Mouse (Mus musculus): ENCODE measurements around the gene Cmc2. TPM values are rescaled to one million over a fixed set of nuclear protein-coding genes. Genes with fewer than 3 reads are reported as not detected.

Cmc2 gene
- polyA plus RNA-seq, 1 experiment from 2014 or later: 78.7 TPM

Other genes starting within 250 kb of the Cmc2 start
- gene Cdyl2, start 188.5 kb downstream of the Cmc2 start, polyA plus RNA-seq (2015; fragmentation: Nextera tagmentation; extraction: Ambion mirVana): 9.1 and 10.3 TPM in 2 replicates
- gene Cenpn, start 275 bp upstream of the Cmc2 start, polyA plus RNA-seq (2015; fragmentation: Nextera tagmentation; extraction: Ambion mirVana): 42.6 and 44.5 TPM in 2 replicates
- gene Atmin, start 21.9 kb upstream of the Cmc2 start, polyA plus RNA-seq (2015; fragmentation: Nextera tagmentation; extraction: Ambion mirVana): 9.0 and 10.0 TPM in 2 replicates
- gene 1700030J22Rik, start 57.5 kb upstream of the Cmc2 start, polyA plus RNA-seq (2015; fragmentation: Nextera tagmentation; extraction: Ambion mirVana): 2.4 and 2.7 TPM in 2 replicates
- gene Gcsh, start 72.1 kb upstream of the Cmc2 start, polyA plus RNA-seq (2015; fragmentation: Nextera tagmentation; extraction: Ambion mirVana): 116 and 123 TPM in 2 replicates
- 0.06 TPM in 1 of 2 replicates, not detected in the other for gene Pkd1l2, start 161.0 kb upstream of the Cmc2 start, polyA plus RNA-seq (2015; fragmentation: Nextera tagmentation; extraction: Ambion mirVana)
- 0.22 and 0.33 TPM in 2 replicates for gene Bco1, start 174.4 kb upstream of the Cmc2 start, polyA plus RNA-seq (2015; fragmentation: Nextera tagmentation; extraction: Ambion mirVana)
- gene Gan, start 236.7 kb upstream of the Cmc2 start, polyA plus RNA-seq (2015; fragmentation: Nextera tagmentation; extraction: Ambion mirVana): 2.8 and 3.0 TPM in 2 replicates